Mouse (Mus musculus): ENCODE data around the gene Exoc2.

GRCm38 (mm10) chr13:30879871-30880270 is 94.0 kb downstream of the Exoc2 start:
- TF ChIP-seq USF1 (IDR thresholded peaks at IDR 0.05; ENCODE audit: low read depth) (no peak), CTCF (IDR thresholded peaks at IDR 0.05; ENCODE audit: control insufficient read depth, insufficient read depth, insufficient read length) (no peak), MAX (IDR thresholded peaks at IDR 0.05) (no peak), FOSL1 (IDR thresholded peaks at IDR 0.05; ENCODE audit: insufficient read depth, low read length, poor library complexity, severe bottlenecking) (no peak), CEBPB (IDR thresholded peaks at IDR 0.05; ENCODE audit: low read depth) (no peak)

Measured in C2C12 (cell line).